Comparison of ENCODE assay signal across 14 mouse cellular contexts in the genomic region with DNA sequence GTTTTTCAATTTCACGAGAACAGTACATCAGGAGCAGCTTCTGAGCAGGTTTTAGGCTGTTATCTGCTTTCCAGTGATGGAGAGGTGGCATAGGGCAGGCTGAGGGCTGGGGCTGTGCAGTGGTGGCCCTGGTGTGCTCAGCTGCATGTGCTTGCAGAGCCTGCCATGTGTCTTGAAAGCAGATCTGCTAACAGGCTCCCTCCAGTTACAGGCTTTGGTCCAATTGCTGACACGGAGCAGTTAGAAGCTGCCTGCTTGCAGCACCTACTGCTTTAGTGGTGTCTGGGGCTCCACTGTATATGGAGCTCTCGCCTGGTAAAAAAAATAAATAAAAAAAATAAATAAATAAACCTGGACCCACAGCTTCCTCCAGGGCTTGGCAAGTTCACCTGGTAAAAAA. TPM values are rescaled to one million over a fixed set of nuclear protein-coding genes. Genes with fewer than 3 reads are reported as not detected.
DNase-seq lines count a peak whose midpoint lies in the region; ATAC-seq and TF ChIP-seq lines count a peak whose summit lies in the region.
"Had no signal": no experiment of that assay in that cellular context is flagged by ENCODE, and none has a peak within 500 bp of the region (broad histone marks: within the 10 kb centered on the region; RNA-seq: fewer than 3 reads in every experiment).

No protein-coding gene starts in this region.

- H3K4me1 ChIP-seq in hindbrain, embryonic 13.5 days (replicated peaks): peaks cover 80% of the 10 kb centered on the region
- peaks cover 7% of the 10 kb centered on the region for H3K4me1 ChIP-seq in hindbrain, embryonic 11.5 days (replicated peaks; ENCODE audit: control insufficient read depth, insufficient read depth, low read length)
- H3K4me1 ChIP-seq in midbrain, embryonic 12.5 days: peaks cover 72% of the 10 kb centered on the region
- H3K4me1 ChIP-seq in midbrain, embryonic 11.5 days (ENCODE audit: control insufficient read depth, insufficient read depth, low read length): peaks cover 16% of the 10 kb centered on the region
- H3K4me1 ChIP-seq in hindbrain, postnatal 0 days (ENCODE audit: insufficient read depth, low read length): peaks cover 41% of the 10 kb centered on the region
- peaks cover 55% of the 10 kb centered on the region for H3K4me1 ChIP-seq in olfactory bulb, adult 2 months (ENCODE audit: control insufficient read depth, insufficient read depth, low read length)

- H3K27ac ChIP-seq in hindbrain, embryonic 13.5 days: no peak overlapping the region
- H3K27ac ChIP-seq in hindbrain, embryonic 11.5 days (ENCODE audit: low read depth, low read length): no peak overlapping the region
- no peak overlapping the region for H3K27ac ChIP-seq in midbrain, embryonic 12.5 days (replicated peaks)
- no peak overlapping the region for H3K27ac ChIP-seq in midbrain, embryonic 11.5 days (ENCODE audit: low read depth, low read length)
- no peak overlapping the region for H3K27ac ChIP-seq in hindbrain, postnatal 0 days
- peak overlapping the region; percentile 42; the same call in 1 of the 2 replicates for H3K27ac ChIP-seq in olfactory bulb, adult 2 months (ENCODE audit: insufficient read depth, low read depth, low read length)
- H3K27ac ChIP-seq: limb, embryonic 10.5 days; macrophage had no signal

- peak overlapping the region; percentile 97 for H3K9ac ChIP-seq in hindbrain, embryonic 13.5 days
- H3K9ac ChIP-seq in hindbrain, embryonic 11.5 days (ENCODE audit: low read depth, low read length): no peak overlapping the region
- no peak overlapping the region for H3K9ac ChIP-seq in midbrain, embryonic 12.5 days (replicated peaks)
- H3K9ac ChIP-seq in midbrain, embryonic 11.5 days (ENCODE audit: low read length): no peak overlapping the region
- H3K9ac ChIP-seq in hindbrain, postnatal 0 days (replicated peaks; ENCODE audit: low read length): no peak overlapping the region

- no peak for TF ChIP-seq POLR2A in olfactory bulb, adult 2 months (IDR thresholded peaks at IDR 0.05; ENCODE audit: insufficient read depth, low read depth, low read length)

- TF ChIP-seq CTCF in hindbrain, postnatal 0 days (IDR thresholded peaks at IDR 0.05; ENCODE audit: low read depth): no peak
- TF ChIP-seq CTCF in olfactory bulb, adult 2 months (IDR thresholded peaks at IDR 0.05; ENCODE audit: insufficient read depth, low read depth, low read length): no peak

- H3K27me3 ChIP-seq in hindbrain, embryonic 13.5 days: no peaks in the 10 kb centered on the region
- peaks cover 3% of the 10 kb centered on the region for H3K27me3 ChIP-seq in hindbrain, embryonic 11.5 days (ENCODE audit: control insufficient read depth, insufficient read depth, low read length)
- H3K27me3 ChIP-seq in midbrain, embryonic 12.5 days: peaks cover 43% of the 10 kb centered on the region
- H3K27me3 ChIP-seq in midbrain, embryonic 11.5 days (ENCODE audit: control insufficient read depth, insufficient read depth, low read length): peaks cover 26% of the 10 kb centered on the region
- no peaks in the 10 kb centered on the region for H3K27me3 ChIP-seq in hindbrain, postnatal 0 days (ENCODE audit: insufficient read depth, low read length)

- peak overlapping the region; percentile 70 for H3K4me2 ChIP-seq in hindbrain, embryonic 13.5 days
- H3K4me2 ChIP-seq in hindbrain, embryonic 11.5 days (replicated peaks; ENCODE audit: low read depth, low read length): no peak overlapping the region
- H3K4me2 ChIP-seq in midbrain, embryonic 12.5 days (replicated peaks): 0 out of 2 replicates have a peak overlapping the region, but pooled peaks have one; percentile 90
- H3K4me2 ChIP-seq in midbrain, embryonic 11.5 days: no peak overlapping the region
- H3K4me2 ChIP-seq in hindbrain, postnatal 0 days (ENCODE audit: low read depth, low read length): peak overlapping the region; percentile 92; the same call in 1 of the 2 replicates

- H3K9me3 ChIP-seq in hindbrain, embryonic 13.5 days: no peaks in the 10 kb centered on the region
- H3K9me3 ChIP-seq in hindbrain, embryonic 11.5 days (ENCODE audit: control insufficient read depth, low read length): no peaks in the 10 kb centered on the region
- no peaks in the 10 kb centered on the region for H3K9me3 ChIP-seq in midbrain, embryonic 12.5 days
- H3K9me3 ChIP-seq in midbrain, embryonic 11.5 days (ENCODE audit: control insufficient read depth, low read length): no peaks in the 10 kb centered on the region
- no peaks in the 10 kb centered on the region for H3K9me3 ChIP-seq in hindbrain, postnatal 0 days (ENCODE audit: low read length)
- H3K9me3 ChIP-seq: limb, embryonic 10.5 days had no signal

- WGBS in hindbrain, embryonic 13.5 days: 75% methylated on average over 3 of the region's 3 CpGs
- 76% methylated on average over 3 of the region's 3 CpGs for WGBS in hindbrain, embryonic 11.5 days
- 66% methylated on average over 3 of the region's 3 CpGs for WGBS in midbrain, embryonic 12.5 days
- WGBS in midbrain, embryonic 11.5 days: 79% methylated on average over 3 of the region's 3 CpGs
- WGBS in hindbrain, postnatal 0 days: 66% methylated on average over 3 of the region's 3 CpGs
- WGBS in olfactory bulb, adult 2 months: 51% methylated on average over 3 of the region's 3 CpGs

- no peak for DNase-seq in hindbrain, embryonic 11.5 days (ENCODE audit: low spot score)
- no peak for DNase-seq in midbrain, embryonic 11.5 days (ENCODE audit: low spot score, missing footprints)
- DNase-seq in hindbrain, postnatal 0 days (ENCODE audit: low spot score): no peak
- no peak for DNase-seq in thymus, postnatal 0 days (ENCODE audit: low spot score)
- DNase-seq in T-cell, adult 2 months (ENCODE audit: low spot score): no peak
- DNase-seq: adrenal gland, postnatal 14 days; cerebellum, postnatal 36 days; right cerebral cortex, adult 18-20 months had no signal

- H3K4me3 ChIP-seq in hindbrain, embryonic 13.5 days: peak overlapping the region; percentile 87
- H3K4me3 ChIP-seq in hindbrain, embryonic 11.5 days (ENCODE audit: low read depth, low read length): no peak overlapping the region
- no peak overlapping the region for H3K4me3 ChIP-seq in midbrain, embryonic 12.5 days
- no peak overlapping the region for H3K4me3 ChIP-seq in midbrain, embryonic 11.5 days (ENCODE audit: low read depth, low read length)
- H3K4me3 ChIP-seq in hindbrain, postnatal 0 days (ENCODE audit: low read length): no peak overlapping the region
- H3K4me3 ChIP-seq in olfactory bulb, adult 2 months (ENCODE audit: insufficient read depth, low read depth, low read length): peak overlapping the region; percentile 80
- H3K4me3 ChIP-seq: limb, embryonic 10.5 days had no signal

- ATAC-seq in hindbrain, embryonic 13.5 days (ENCODE audit: low FRiP score): no peak
- ATAC-seq in hindbrain, embryonic 11.5 days (ENCODE audit: low FRiP score): no peak
- no peak for ATAC-seq in midbrain, embryonic 12.5 days (ENCODE audit: low FRiP score, low read depth)
- no peak for ATAC-seq in midbrain, embryonic 11.5 days (ENCODE audit: low FRiP score)
- no peak for ATAC-seq in hindbrain, postnatal 0 days

- H3K36me3 ChIP-seq in hindbrain, embryonic 13.5 days: peaks cover 58% of the 10 kb centered on the region
- no peaks in the 10 kb centered on the region for H3K36me3 ChIP-seq in hindbrain, embryonic 11.5 days (ENCODE audit: control insufficient read depth, insufficient read depth, low read length)
- peaks cover 29% of the 10 kb centered on the region for H3K36me3 ChIP-seq in midbrain, embryonic 12.5 days
- no peaks in the 10 kb centered on the region; the same call in 1 of the 2 replicates for H3K36me3 ChIP-seq in midbrain, embryonic 11.5 days (ENCODE audit: control insufficient read depth, insufficient read depth, low read length)
- 0 out of 2 replicates have a peak, but pooled peaks cover 3% of the 10 kb centered on the region for H3K36me3 ChIP-seq in hindbrain, postnatal 0 days (ENCODE audit: insufficient read depth, low read length)
- H3K36me3 ChIP-seq: G1E; limb, embryonic 10.5 days had no signal

RNA-seq across cellular contexts. Expression of a gene that starts 4.2 kb away (rescaled TPM):
- 48.0 and 51.5 TPM in 2 replicates for polyA plus RNA-seq in hindbrain, embryonic 13.5 days (2015; fragmentation: Nextera tagmentation; extraction: Ambion mirVana)
- 26.4 and 27.9 TPM in 2 replicates for polyA plus RNA-seq in hindbrain, embryonic 11.5 days (2014; fragmentation: Nextera tagmentation; extraction: Ambion mirVana)
- polyA plus RNA-seq in midbrain, embryonic 12.5 days (2016; fragmentation: Nextera tagmentation; extraction: Ambion mirVana): 26.6 and 31.9 TPM in 2 replicates
- polyA plus RNA-seq in midbrain, embryonic 11.5 days (2014; fragmentation: Nextera tagmentation; extraction: Ambion mirVana): 14.6 and 16.3 TPM in 2 replicates
- 96.4 and 99.4 TPM in 2 replicates for total RNA-seq in hindbrain, postnatal 0 days (2014; rRNA removed)
- 52.5 and 53.9 TPM in 2 replicates for polyA plus RNA-seq in hindbrain, postnatal 0 days (2015; fragmentation: Nextera tagmentation; extraction: Ambion mirVana)
- not detected in 2 replicates for polyA plus RNA-seq in olfactory bulb, adult 2 months (2012; ENCODE audit: insufficient read depth, insufficient read length, low replicate concordance, missing spikeins)
- 2.7 and 3.0 TPM in 2 replicates for polyA plus RNA-seq in thymus, postnatal 0 days (2015; fragmentation: Nextera tagmentation; extraction: Ambion mirVana)
- polyA plus RNA-seq: G1E had no signal

Comparison
In these comparisons a context has a peak if more than half of its experiments do, and no peak if none do; other contexts are left out.
1. H3K4me2 ChIP-seq: peak in hindbrain, embryonic 13.5 days (single experiment), midbrain, embryonic 12.5 days (single experiment) and hindbrain, postnatal 0 days (single experiment); none in hindbrain, embryonic 11.5 days (single experiment) and midbrain, embryonic 11.5 days (single experiment).
2. H3K4me3 ChIP-seq: peak in hindbrain, embryonic 13.5 days (single experiment) and olfactory bulb, adult 2 months (single experiment); none in hindbrain, embryonic 11.5 days (single experiment), midbrain, embryonic 12.5 days (single experiment), midbrain, embryonic 11.5 days (single experiment) and hindbrain, postnatal 0 days (single experiment).